Mouse (Mus musculus) small intestine, adult 2 months (tissue): ENCODE measurements around the gene Tmem211.

Experiments
- CTCF ChIP-seq: fragments of 200-500 bp; IDR thresholded peaks from 2 replicates; pipeline ENCODE4 v1.5.1; 2012; ENCODE audit warnings: low read depth, mild to moderate bottlenecking, control low read depth, inconsistent platforms, low read length, moderate library complexity, mixed read lengths; ENCODE audit not compliant: insufficient replicate concordance, insufficient read length; ENCODE audit errors: extremely low read depth
- POLR2A ChIP-seq: fragments of 200-500 bp; IDR thresholded peaks from 2 replicates; pipeline ENCODE4 v1.6.1; 2012; ENCODE audit warnings: low read depth, mild to moderate bottlenecking, control low read depth, inconsistent platforms, low read length, moderate library complexity

DNA sequence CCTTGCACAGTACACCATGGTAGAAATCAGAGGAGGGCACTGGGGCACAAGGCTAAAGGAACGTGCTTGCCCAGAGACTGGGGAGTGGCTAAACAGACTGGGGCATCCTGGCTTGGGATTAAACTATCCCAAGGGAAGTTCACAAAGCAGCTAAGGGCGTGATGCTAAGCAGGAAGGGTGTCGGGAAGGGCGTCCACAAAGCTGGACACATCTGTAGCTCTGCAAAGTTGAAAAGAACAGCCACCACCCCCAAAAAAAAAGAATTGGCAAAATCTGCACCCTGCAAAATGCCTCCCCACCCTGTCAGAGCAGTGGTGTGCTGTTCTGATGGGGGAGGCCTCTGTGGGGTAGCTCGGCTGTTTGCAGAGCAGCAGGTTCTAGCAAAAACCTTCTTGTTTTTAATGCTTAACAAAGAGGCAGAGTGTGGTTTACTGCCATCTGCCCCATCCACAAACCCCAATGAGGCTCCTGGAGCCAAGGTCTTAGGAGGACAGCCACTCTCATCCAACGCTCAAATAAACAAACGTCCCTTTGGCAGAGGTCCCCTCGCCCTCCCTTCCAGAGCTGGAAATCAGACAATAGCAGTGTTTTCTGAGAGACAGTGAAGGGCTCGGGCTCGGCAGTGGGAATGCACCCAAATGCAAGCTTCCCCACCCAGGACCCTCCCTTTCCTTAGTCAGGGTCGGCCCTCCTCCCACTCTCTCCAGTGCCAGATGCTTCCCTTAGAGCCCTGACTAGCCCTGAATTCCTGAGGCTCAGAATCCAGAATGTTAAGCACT is 17.9 kb upstream of the Tmem211 start:
- TF ChIP-seq POLR2A (no peak), CTCF (no peak)
